Mouse (Mus musculus) heart, adult 8-10 months (tissue): ENCODE data around the gene Olfr1424. TPM values are rescaled to one million over a fixed set of nuclear protein-coding genes. Genes with fewer than 3 reads are reported as not detected.

ENCODE experiments used
- total RNA-seq, 4 experiments: library from RNA; stranded (reverse); gene quantifications; 2 replicates each; pipeline ENCODE4 v1.2.4; 2022

Olfr1424 gene
- total RNA-seq, 4 experiments from 2014 or later: not detected

Other genes starting within 250 kb of the Olfr1424 start
- gene Stx3, start 243.3 kb downstream of the Olfr1424 start, total RNA-seq: 1 to 10 TPM; 3.0 to 5.4 (median 3.4) TPM
- not detected for gene Olfr1417, start 223.5 kb downstream of the Olfr1424 start, total RNA-seq
- not detected for gene Olfr1418, start 201.6 kb downstream of the Olfr1424 start, total RNA-seq
- gene Olfr1419, start 187.6 kb downstream of the Olfr1424 start, total RNA-seq: not detected
- gene Olfr1420, start 176.1 kb downstream of the Olfr1424 start, total RNA-seq: not detected
- gene Patl1, start 150.3 kb downstream of the Olfr1424 start, total RNA-seq: 10 to 100 TPM; 27.2 to 29.2 (median 28.2) TPM
- gene Osbp, start 96.7 kb downstream of the Olfr1424 start, total RNA-seq: 100 to 1,000 TPM in 1 of 4 experiments, 10 to 100 TPM in 3; 90.7 to 106 (median 95.9) TPM
- not detected for gene Olfr1423, start 21.4 kb downstream of the Olfr1424 start, total RNA-seq
- not detected for gene Olfr1425, start 15.0 kb upstream of the Olfr1424 start, total RNA-seq
- not detected for gene Olfr1426, start 29.3 kb upstream of the Olfr1424 start, total RNA-seq
- not detected for gene Olfr1427, start 40.7 kb upstream of the Olfr1424 start, total RNA-seq
- not detected for gene Olfr1428, start 53.2 kb upstream of the Olfr1424 start, total RNA-seq
- not detected for gene Olfr76, start 60.5 kb upstream of the Olfr1424 start, total RNA-seq
- not detected for gene Olfr1555-ps1, start 107.4 kb upstream of the Olfr1424 start, total RNA-seq
- not detected for gene Olfr1431, start 138.0 kb upstream of the Olfr1424 start, total RNA-seq
- not detected for gene Olfr1432, start 169.9 kb upstream of the Olfr1424 start, total RNA-seq
- gene Olfr262, start 179.0 kb upstream of the Olfr1424 start, total RNA-seq: not detected
- gene Olfr235, start 198.3 kb upstream of the Olfr1424 start, total RNA-seq: not detected
- not detected for gene Olfr1434, start 217.2 kb upstream of the Olfr1424 start, total RNA-seq
- not detected for gene Olfr1436, start 236.4 kb upstream of the Olfr1424 start, total RNA-seq